Mouse (Mus musculus) right cerebral cortex, adult 18-20 months (tissue): ENCODE measurements at regions not wholly inside any gene's neighbourhood (a gene's known extent, or its start where the extent isn't known, plus 50 kb on each side); places are given as distances from the start of the nearest gene placed in this dataset.

ENCODE experiments used
- DNase-seq: peaks from one replicate; pipeline ENCODE4 v3.0.0; 2022; ENCODE audit warnings: mixed read lengths

- DNase-seq = peak; percentile 3
These were observed 100.1 kb downstream of the Gm44 start for GRCm38 (mm10) chrX:90992008-90992407.
